Mouse (Mus musculus): ENCODE measurements around the gene Cdc37l1. TPM values are rescaled to one million over a fixed set of nuclear protein-coding genes. Genes with fewer than 3 reads are reported as not detected.

Gene Cdc37l1
- 48.2 and 48.8 TPM in 2 replicates for polyA plus RNA-seq (2016; fragmentation: Nextera tagmentation; extraction: Ambion mirVana)

- H3K4me3 ChIP-seq (replicated peaks) = peak within 1 kb of the TSS; percentile 90
- H3K4me2 ChIP-seq = peak within 1 kb of the TSS; percentile 67
- peak within 1 kb of the TSS; percentile 86 for H3K9ac ChIP-seq (replicated peaks)
- peaks cover 9% of the 10 kb centered on the region for H3K4me1 ChIP-seq (replicated peaks)
- H3K36me3 ChIP-seq = peaks cover 28% of the 10 kb centered on the region
- peak within 1 kb of the TSS; percentile 92 for H3K27ac ChIP-seq
- peak; percentile 97 for ATAC-seq (ENCODE audit: insufficient number of reproducible peaks, insufficient read depth, low FRiP score, low TSS enrichment, low read depth)
- no peaks in the 10 kb centered on the region for H3K9me3 ChIP-seq
- H3K27me3 ChIP-seq = no peaks in the 10 kb centered on the region
- WGBS = under 1% methylated on average over 37 of the region's 37 CpGs
Observed at GRCm38 (mm10) chr19:28990194-28990589, at the start of gene Cdc37l1. TSS of gene Cdc37l1 (plus strand) at chr19:28990352.

- H3K9me3 ChIP-seq = no peaks in the 10 kb centered on the region
Observed at GRCm38 (mm10) chr19:28941271-28941670, 48.9 kb upstream of the Cdc37l1 start.

GRCm38 (mm10) chr19:28946782-28947181 is 43.4 kb upstream of the Cdc37l1 start:
- Histone ChIP-seq H3K4me2 (no peak overlapping the region), H3K27me3 (no peaks in the 10 kb centered on the region), H3K36me3 (no peaks in the 10 kb centered on the region), H3K9ac (replicated peaks) (no peak overlapping the region), H3K4me1 (replicated peaks) (no peaks in the 10 kb centered on the region), H3K4me3 (replicated peaks) (no peak overlapping the region), H3K27ac (no peak overlapping the region), H3K9me3 (0 out of 2 replicates have a peak, but pooled peaks cover 3% of the 10 kb centered on the region)
- WGBS = 46% methylated on average over 4 of the region's 4 CpGs
- ATAC-seq (ENCODE audit: insufficient number of reproducible peaks, insufficient read depth, low FRiP score, low TSS enrichment, low read depth) = no peak

More at GRCm38 (mm10) chr19:28941271-28941670, 48.9 kb upstream of the Cdc37l1 start:
- Histone ChIP-seq H3K4me3 (replicated peaks) (no peak overlapping the region), H3K4me1 (replicated peaks) (peaks cover 10% of the 10 kb centered on the region; the same call in 1 of the 2 replicates), H3K9ac (replicated peaks) (no peak overlapping the region), H3K27me3 (no peaks in the 10 kb centered on the region), H3K36me3 (no peaks in the 10 kb centered on the region), H3K4me2 (no peak overlapping the region), H3K27ac (no peak overlapping the region)
- no peak for ATAC-seq (ENCODE audit: insufficient number of reproducible peaks, insufficient read depth, low FRiP score, low TSS enrichment, low read depth)
- 57% methylated on average over 4 of the region's 4 CpGs for WGBS

DNA sequence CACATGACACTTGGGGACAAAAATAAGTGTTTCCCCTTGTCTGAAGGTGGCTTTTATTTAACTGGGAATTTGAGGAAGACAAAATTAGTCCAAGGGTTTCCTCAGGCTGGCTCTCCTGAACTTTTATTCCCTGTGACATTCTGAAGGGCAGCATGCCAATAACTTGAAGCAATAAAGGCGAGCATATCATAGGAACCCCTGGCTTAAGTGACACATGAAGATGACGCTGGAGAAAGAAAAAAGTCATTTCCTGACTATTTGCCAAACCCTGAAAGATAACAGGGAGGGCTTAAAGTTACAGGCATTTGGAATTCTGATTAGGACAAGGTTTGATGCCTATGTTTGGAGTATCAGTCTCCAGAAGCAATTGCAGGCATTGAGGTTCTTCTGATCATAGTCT is 42.8 kb upstream of the Cdc37l1 start:
- ATAC-seq (ENCODE audit: insufficient number of reproducible peaks, insufficient read depth, low FRiP score, low TSS enrichment, low read depth) = no peak
- Histone ChIP-seq H3K27me3 (no peaks in the 10 kb centered on the region), H3K9ac (replicated peaks) (no peak overlapping the region), H3K4me3 (replicated peaks) (no peak overlapping the region), H3K4me2 (no peak overlapping the region), H3K9me3 (0 out of 2 replicates have a peak, but pooled peaks cover 3% of the 10 kb centered on the region), H3K4me1 (replicated peaks) (no peaks in the 10 kb centered on the region), H3K36me3 (no peaks in the 10 kb centered on the region), H3K27ac (no peak overlapping the region)
- WGBS = 66% methylated on average over 2 of the region's 2 CpGs

GRCm38 (mm10) chr19:28951251-28951650 is 38.9 kb upstream of the Cdc37l1 start:
- Histone ChIP-seq H3K27ac (no peak overlapping the region), H3K4me3 (replicated peaks) (no peak overlapping the region), H3K9ac (replicated peaks) (no peak overlapping the region), H3K4me1 (replicated peaks) (no peaks in the 10 kb centered on the region), H3K36me3 (no peaks in the 10 kb centered on the region), H3K9me3 (0 out of 2 replicates have a peak, but pooled peaks cover 3% of the 10 kb centered on the region), H3K27me3 (no peaks in the 10 kb centered on the region), H3K4me2 (no peak overlapping the region)
- ATAC-seq (ENCODE audit: insufficient number of reproducible peaks, insufficient read depth, low FRiP score, low TSS enrichment, low read depth) = no peak
- 83% methylated on average over 5 of the region's 5 CpGs for WGBS

- Histone ChIP-seq H3K36me3 (no peaks in the 10 kb centered on the region), H3K27ac (no peak overlapping the region), H3K4me2 (peak overlapping the region; percentile 88), H3K4me3 (replicated peaks) (peak overlapping the region; percentile 84), H3K4me1 (replicated peaks) (peaks cover 7% of the 10 kb centered on the region), H3K27me3 (peaks cover 4% of the 10 kb centered on the region), H3K9me3 (no peaks in the 10 kb centered on the region), H3K9ac (replicated peaks) (no peak overlapping the region)
- ATAC-seq (ENCODE audit: insufficient number of reproducible peaks, insufficient read depth, low FRiP score, low TSS enrichment, low read depth) = no peak
- WGBS = 46% methylated on average over 3 of the region's 3 CpGs
Observed at GRCm38 (mm10) chr19:28963113-28963512, 27.0 kb upstream of the Cdc37l1 start.

DNA sequence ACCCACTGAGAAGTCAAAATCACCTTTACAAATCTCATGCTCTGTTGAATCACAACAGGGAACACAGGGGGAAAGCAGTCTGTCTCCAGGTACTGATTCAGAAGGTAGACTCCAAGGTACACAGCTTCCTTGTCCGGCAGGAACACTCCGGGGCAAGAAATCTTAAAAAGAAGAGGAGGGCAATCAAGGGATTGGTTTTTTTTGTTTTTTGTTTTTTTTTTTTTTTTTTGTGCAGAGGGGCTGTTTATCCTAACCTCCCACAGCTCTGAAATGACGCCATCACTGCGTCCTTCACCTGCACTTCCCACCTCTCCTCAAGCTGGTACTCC is 26.7 kb upstream of the Cdc37l1 start:
- WGBS = 3% methylated on average over 4 of the region's 4 CpGs
- H3K4me2 ChIP-seq = peak overlapping the region; percentile 88
- H3K36me3 ChIP-seq = no peaks in the 10 kb centered on the region
- H3K27me3 ChIP-seq = peaks cover 4% of the 10 kb centered on the region
- no peak for ATAC-seq (ENCODE audit: insufficient number of reproducible peaks, insufficient read depth, low FRiP score, low TSS enrichment, low read depth)
- H3K9me3 ChIP-seq = no peaks in the 10 kb centered on the region
- peak overlapping the region; percentile 84 for H3K4me3 ChIP-seq (replicated peaks)
- no peak overlapping the region for H3K27ac ChIP-seq
- H3K4me1 ChIP-seq (replicated peaks) = peaks cover 7% of the 10 kb centered on the region
- H3K9ac ChIP-seq (replicated peaks) = peak overlapping the region; percentile 81; the same call in 1 of the 2 replicates

- H3K4me2 ChIP-seq = peak within 1 kb of the TSS; percentile 88
- ATAC-seq (ENCODE audit: insufficient number of reproducible peaks, insufficient read depth, low FRiP score, low TSS enrichment, low read depth) = peak; percentile 78
- no peaks in the 10 kb centered on the region for H3K9me3 ChIP-seq
- H3K36me3 ChIP-seq = no peaks in the 10 kb centered on the region
- peak within 1 kb of the TSS; percentile 41; the same call in 1 of the 2 replicates for H3K27ac ChIP-seq
- WGBS = under 1% methylated on average over 54 of the region's 73 CpGs
- peak within 1 kb of the TSS; percentile 81 for H3K9ac ChIP-seq (replicated peaks)
- H3K27me3 ChIP-seq = peaks cover 4% of the 10 kb centered on the region
- peak within 1 kb of the TSS; percentile 84 for H3K4me3 ChIP-seq (replicated peaks)
- H3K4me1 ChIP-seq (replicated peaks) = peaks cover 7% of the 10 kb centered on the region
Observed at GRCm38 (mm10) chr19:28963842-28964551, 26.2 kb upstream of the Cdc37l1 start, which contains the start of gene Plpp6. TSS of gene Plpp6 (plus strand) at chr19:28963953.

DNA sequence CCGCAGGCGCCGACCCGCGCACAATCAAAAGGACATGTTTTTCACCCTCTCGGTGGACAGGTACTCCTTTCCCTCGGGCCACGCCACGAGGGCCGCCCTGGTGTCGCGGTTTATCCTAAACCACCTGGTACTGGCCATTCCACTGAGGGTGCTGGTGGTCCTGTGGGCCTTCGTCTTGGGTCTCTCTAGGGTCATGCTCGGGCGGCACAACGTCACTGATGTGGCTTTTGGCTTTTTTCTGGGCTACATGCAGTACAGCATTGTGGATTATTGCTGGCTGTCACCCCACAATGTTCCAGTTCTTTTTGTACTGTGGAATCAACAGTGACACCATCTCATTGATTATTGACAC is 25.6 kb upstream of the Cdc37l1 start:
- Histone ChIP-seq H3K4me3 (replicated peaks) (peak overlapping the region; percentile 84), H3K9ac (replicated peaks) (peak overlapping the region; percentile 81), H3K4me2 (peak overlapping the region; percentile 88), H3K27ac (no peak overlapping the region), H3K27me3 (peaks cover 4% of the 10 kb centered on the region), H3K9me3 (no peaks in the 10 kb centered on the region), H3K4me1 (replicated peaks) (peaks cover 7% of the 10 kb centered on the region), H3K36me3 (no peaks in the 10 kb centered on the region)
- WGBS = 7% methylated on average over 16 of the region's 16 CpGs
- peak; percentile 59 for ATAC-seq (ENCODE audit: insufficient number of reproducible peaks, insufficient read depth, low FRiP score, low TSS enrichment, low read depth)

- Histone ChIP-seq H3K27ac (no peak within 1 kb of the TSS), H3K36me3 (no peaks in the 10 kb centered on the region), H3K9ac (replicated peaks) (no peak within 1 kb of the TSS), H3K27me3 (peaks cover 4% of the 10 kb centered on the region), H3K4me3 (replicated peaks) (no peak within 1 kb of the TSS), H3K9me3 (no peaks in the 10 kb centered on the region), H3K4me1 (replicated peaks) (peaks cover 7% of the 10 kb centered on the region), H3K4me2 (peak within 1 kb of the TSS; percentile 31)
- no peak for ATAC-seq (ENCODE audit: insufficient number of reproducible peaks, insufficient read depth, low FRiP score, low TSS enrichment, low read depth)
- WGBS = 7% methylated on average over 11 of the region's 11 CpGs
Observed at GRCm38 (mm10) chr19:28967652-28968051, 22.5 kb upstream of the Cdc37l1 start, which contains the start of gene 4430402I18Rik. TSS of gene 4430402I18Rik (minus strand) at chr19:28967800.

- no peaks in the 10 kb centered on the region for H3K9me3 ChIP-seq
- H3K27me3 ChIP-seq = peaks cover 4% of the 10 kb centered on the region
- no peak overlapping the region for H3K4me3 ChIP-seq (replicated peaks)
- peaks cover 7% of the 10 kb centered on the region for H3K4me1 ChIP-seq (replicated peaks)
- no peak overlapping the region for H3K4me2 ChIP-seq
- H3K36me3 ChIP-seq = no peaks in the 10 kb centered on the region
- H3K9ac ChIP-seq (replicated peaks) = no peak overlapping the region
- H3K27ac ChIP-seq = no peak overlapping the region
- 77% methylated on average over 4 of the region's 4 CpGs for WGBS
- no peak for ATAC-seq (ENCODE audit: insufficient number of reproducible peaks, insufficient read depth, low FRiP score, low TSS enrichment, low read depth)
Observed at GRCm38 (mm10) chr19:28968178-28968577, 22.0 kb upstream of the Cdc37l1 start.
